ENCODE assay signal across 16 mouse cellular contexts in the genomic region with DNA sequence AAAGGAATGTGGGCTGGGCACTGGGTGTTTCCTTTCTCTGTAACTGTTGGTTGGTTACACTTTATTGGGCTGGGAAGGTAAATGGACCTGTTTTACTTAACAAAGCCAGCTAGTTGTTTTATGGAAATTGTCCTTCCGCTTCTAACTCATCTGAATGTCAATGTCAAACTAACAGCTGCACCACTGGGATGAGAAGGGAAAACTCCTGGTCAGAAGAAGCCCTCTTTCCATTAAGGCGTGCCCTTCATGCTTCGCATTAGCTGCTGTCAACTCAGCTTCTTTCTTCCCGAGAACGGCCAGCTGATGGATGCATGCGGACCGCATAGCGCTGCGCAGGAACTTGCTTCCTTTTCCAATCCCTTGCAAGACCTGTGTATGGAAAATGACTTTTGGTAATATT.
DNase-seq lines count a peak whose midpoint lies in the region; ATAC-seq and TF ChIP-seq lines count a peak whose summit lies in the region.
"Had no signal": no experiment of that assay in that cellular context is flagged by ENCODE, and none has a peak within 500 bp of the region (broad histone marks: within the 10 kb centered on the region; RNA-seq: fewer than 3 reads in every experiment).

No protein-coding gene starts in this region.

- no peak for ATAC-seq in stomach, embryonic 15.5 days (ENCODE audit: insufficient read depth, low FRiP score, low read depth)
- ATAC-seq in stomach, postnatal 0 days (ENCODE audit: low FRiP score, low TSS enrichment), result no peak
- ATAC-seq in midbrain, embryonic 11.5 days (ENCODE audit: low FRiP score), result peak; percentile 57; the same call in 1 of the 2 replicates
- no peak for ATAC-seq in stomach, embryonic 16.5 days (ENCODE audit: insufficient read depth, low FRiP score)
- no peak for ATAC-seq in megakaryocyte, adult 5-6 weeks (ENCODE audit: poor library complexity, severe bottlenecking)
- ATAC-seq: forebrain, embryonic 16.5 days had no signal

- H3K9ac ChIP-seq in stomach, embryonic 15.5 days, result no peak overlapping the region
- no peak overlapping the region for H3K9ac ChIP-seq in stomach, postnatal 0 days (ENCODE audit: low read length)
- no peak overlapping the region for H3K9ac ChIP-seq in midbrain, embryonic 11.5 days (ENCODE audit: low read length)
- no peak overlapping the region for H3K9ac ChIP-seq in stomach, embryonic 16.5 days (ENCODE audit: low read length)

- 0 out of 2 replicates have a peak, but pooled peaks cover 3% of the 10 kb centered on the region for H3K4me1 ChIP-seq in stomach, embryonic 15.5 days
- no peaks in the 10 kb centered on the region for H3K4me1 ChIP-seq in stomach, postnatal 0 days (replicated peaks; ENCODE audit: control insufficient read depth, insufficient read depth)
- H3K4me1 ChIP-seq in midbrain, embryonic 11.5 days (ENCODE audit: control insufficient read depth, insufficient read depth, low read length), result peaks cover 4% of the 10 kb centered on the region; the same call in 1 of the 2 replicates
- H3K4me1 ChIP-seq in stomach, embryonic 16.5 days (ENCODE audit: control insufficient read depth, insufficient read depth, low read length), result 0 out of 2 replicates have a peak, but pooled peaks cover 5% of the 10 kb centered on the region

- peak overlapping the region; percentile 21; the same call in 1 of the 2 replicates for H3K4me2 ChIP-seq in stomach, embryonic 15.5 days
- no peak overlapping the region for H3K4me2 ChIP-seq in stomach, postnatal 0 days (replicated peaks; ENCODE audit: low read depth)
- no peak overlapping the region for H3K4me2 ChIP-seq in midbrain, embryonic 11.5 days
- H3K4me2 ChIP-seq in stomach, embryonic 16.5 days (ENCODE audit: low read depth, low read length), result peak overlapping the region; percentile 24; the same call in 1 of the 2 replicates

- H3K9me3 ChIP-seq in stomach, embryonic 15.5 days, result no peaks in the 10 kb centered on the region
- H3K9me3 ChIP-seq in stomach, postnatal 0 days (ENCODE audit: control insufficient read depth, low read length), result no peaks in the 10 kb centered on the region
- H3K9me3 ChIP-seq in midbrain, embryonic 11.5 days (ENCODE audit: control insufficient read depth, low read length), result no peaks in the 10 kb centered on the region
- H3K9me3 ChIP-seq in stomach, embryonic 16.5 days (replicated peaks; ENCODE audit: control insufficient read depth, low read length), result no peaks in the 10 kb centered on the region

- H3K36me3 ChIP-seq in stomach, embryonic 15.5 days, result no peaks in the 10 kb centered on the region
- no peaks in the 10 kb centered on the region for H3K36me3 ChIP-seq in stomach, postnatal 0 days (ENCODE audit: control insufficient read depth, insufficient read depth, low read length)
- H3K36me3 ChIP-seq in midbrain, embryonic 11.5 days (ENCODE audit: control insufficient read depth, insufficient read depth, low read length), result no peaks in the 10 kb centered on the region
- H3K36me3 ChIP-seq in stomach, embryonic 16.5 days (ENCODE audit: control insufficient read depth, insufficient read depth, low read length), result no peaks in the 10 kb centered on the region

- TF ChIP-seq CTCF in stomach, postnatal 0 days (IDR thresholded peaks at IDR 0.05; ENCODE audit: low read depth), result no peak

- H3K27me3 ChIP-seq in stomach, embryonic 15.5 days (replicated peaks), result no peaks in the 10 kb centered on the region
- H3K27me3 ChIP-seq in stomach, postnatal 0 days (ENCODE audit: control insufficient read depth, insufficient read depth, low read length), result no peaks in the 10 kb centered on the region
- H3K27me3 ChIP-seq in midbrain, embryonic 11.5 days (ENCODE audit: control insufficient read depth, insufficient read depth, low read length), result no peaks in the 10 kb centered on the region
- H3K27me3 ChIP-seq in stomach, embryonic 16.5 days (ENCODE audit: control insufficient read depth, insufficient read depth, low read length), result no peaks in the 10 kb centered on the region

- TF ChIP-seq EP300 in stomach, postnatal 0 days (optimal IDR thresholded peaks at IDR 0.05), result no peak

- DNase-seq in embryo, embryonic 10 days (ENCODE audit: low spot score), result peak; percentile 42
- no peak for DNase-seq in embryo, embryonic 9.5 days (ENCODE audit: extremely low spot score)
- no peak for DNase-seq in stomach, postnatal 0 days (ENCODE audit: low spot score)
- DNase-seq in midbrain, embryonic 11.5 days (ENCODE audit: low spot score, missing footprints), result peak; percentile 87
- no peak for DNase-seq in adrenal gland, postnatal 10 days
- DNase-seq: adrenal gland, adult 8-10 months; cerebellum, adult 11 months; kidney, adult 18-20 months; lung, postnatal 10 days; right cerebral cortex, postnatal 4 days; thymus, adult 18-20 months had no signal

- WGBS in stomach, embryonic 15.5 days, result 34% methylated on average over 9 of the region's 9 CpGs
- 52% methylated on average over 9 of the region's 9 CpGs for WGBS in stomach, postnatal 0 days
- 40% methylated on average over 9 of the region's 9 CpGs for WGBS in midbrain, embryonic 11.5 days
- WGBS in stomach, embryonic 16.5 days, result 35% methylated on average over 9 of the region's 9 CpGs

- no peak overlapping the region for H3K27ac ChIP-seq in stomach, embryonic 15.5 days
- no peak overlapping the region for H3K27ac ChIP-seq in stomach, postnatal 0 days (replicated peaks)
- no peak overlapping the region for H3K27ac ChIP-seq in midbrain, embryonic 11.5 days (ENCODE audit: low read depth, low read length)
- H3K27ac ChIP-seq in stomach, embryonic 16.5 days (ENCODE audit: low read length), result no peak overlapping the region
- H3K27ac ChIP-seq: layer of hippocampus, adult 2 months had no signal

- no peak overlapping the region for H3K4me3 ChIP-seq in stomach, embryonic 15.5 days (replicated peaks)
- no peak overlapping the region for H3K4me3 ChIP-seq in stomach, postnatal 0 days (ENCODE audit: low read depth, low read length)
- H3K4me3 ChIP-seq in midbrain, embryonic 11.5 days (ENCODE audit: low read depth, low read length), result no peak overlapping the region
- H3K4me3 ChIP-seq in stomach, embryonic 16.5 days (replicated peaks; ENCODE audit: low read length), result no peak overlapping the region
- H3K4me3 ChIP-seq: layer of hippocampus, adult 2 months had no signal

Comparison
In these comparisons a context has a peak if more than half of its experiments do, and no peak if none do; other contexts are left out.
1. DNase-seq: peak in embryo, embryonic 10 days (single experiment) and midbrain, embryonic 11.5 days (single experiment); none in embryo, embryonic 9.5 days (single experiment), stomach, postnatal 0 days (single experiment) and adrenal gland, postnatal 10 days (single experiment).
2. H3K4me2 ChIP-seq: peak in stomach, embryonic 15.5 days (single experiment) and stomach, embryonic 16.5 days (single experiment); none in stomach, postnatal 0 days (single experiment) and midbrain, embryonic 11.5 days (single experiment).